Mouse (Mus musculus) cerebellum, adult 9-11 months (tissue): ENCODE measurements around the gene Lurap1.

Experiments
- DNase-seq: peaks from one replicate; pipeline ENCODE4 v3.0.0; 2022

Lurap1 gene

GRCm38 (mm10) chr4:116100959-116101358 is 50.2 kb downstream of the Lurap1 start:
- no peak for DNase-seq

GRCm38 (mm10) chr4:116097211-116097610 is 53.9 kb downstream of the Lurap1 start:
- DNase-seq: no peak

GRCm38 (mm10) chr4:116096291-116096690 is 54.8 kb downstream of the Lurap1 start:
- DNase-seq: no peak

- no peak for DNase-seq
Measured at GRCm38 (mm10) chr4:116088510-116089249, 62.5 kb downstream of the Lurap1 start.
